Mouse (Mus musculus) naive thymus-derived CD4-positive, alpha-beta T cell, adult 2 months (primary cell): Measurements from ENCODE around the gene Fat2.

Experiments
- DNase-seq: peaks from one replicate; pipeline ENCODE4 v3.0.0-alpha.2; 2011; ENCODE audit warnings: low read depth

The Fat2 gene

GRCm38 (mm10) chr11:55329868-55330772 lies 6.2 kb downstream of the Fat2 start:
- DNase-seq: no peak

- DNase-seq: no peak
Observed at GRCm38 (mm10) chr11:55327558-55328409, 8.6 kb downstream of the Fat2 start.

- no peak for DNase-seq
Observed at GRCm38 (mm10) chr11:55327111-55327510, 9.3 kb downstream of the Fat2 start.

GRCm38 (mm10) chr11:55326211-55326610 lies 10.2 kb downstream of the Fat2 start:
- DNase-seq: no peak

- DNase-seq: no peak
Observed at GRCm38 (mm10) chr11:55323854-55324253, 12.5 kb downstream of the Fat2 start.

GRCm38 (mm10) chr11:55320990-55321389 lies 15.4 kb downstream of the Fat2 start:
- no peak for DNase-seq

GRCm38 (mm10) chr11:55315966-55316365 lies 20.4 kb downstream of the Fat2 start:
- DNase-seq: no peak

GRCm38 (mm10) chr11:55314704-55315047 lies 21.7 kb downstream of the Fat2 start:
- no peak for DNase-seq

GRCm38 (mm10) chr11:55313768-55314703 lies 22.3 kb downstream of the Fat2 start:
- DNase-seq: no peak

GRCm38 (mm10) chr11:55302350-55302749 lies 34.0 kb downstream of the Fat2 start:
- no peak for DNase-seq

- no peak for DNase-seq
Observed at GRCm38 (mm10) chr11:55293179-55293578, 43.2 kb downstream of the Fat2 start.

- no peak for DNase-seq
Observed at GRCm38 (mm10) chr11:55291901-55292300, 44.5 kb downstream of the Fat2 start.

- no peak for DNase-seq
Observed at GRCm38 (mm10) chr11:55289851-55290391, 46.4 kb downstream of the Fat2 start.

GRCm38 (mm10) chr11:55274756-55275155 lies 61.6 kb downstream of the Fat2 start:
- DNase-seq: no peak

GRCm38 (mm10) chr11:55268580-55268979 lies 67.8 kb downstream of the Fat2 start:
- no peak for DNase-seq

- DNase-seq: no peak
Observed at GRCm38 (mm10) chr11:55265647-55266046, 70.7 kb downstream of the Fat2 start.

- DNase-seq: no peak
Observed at GRCm38 (mm10) chr11:55264318-55264717, 72.0 kb downstream of the Fat2 start.

GRCm38 (mm10) chr11:55262000-55262399 lies 74.4 kb downstream of the Fat2 start:
- no peak for DNase-seq

GRCm38 (mm10) chr11:55261105-55261504 lies 75.3 kb downstream of the Fat2 start:
- DNase-seq: no peak

GRCm38 (mm10) chr11:55253391-55253790 lies 83.0 kb downstream of the Fat2 start:
- DNase-seq: no peak

GRCm38 (mm10) chr11:55250527-55250926 lies 85.8 kb downstream of the Fat2 start:
- DNase-seq: no peak

- DNase-seq: peak; percentile 85
Observed at GRCm38 (mm10) chr11:55240556-55240955, 95.8 kb downstream of the Fat2 start.
